Mouse (Mus musculus) CD8-positive naive resting alpha-beta T cell, adult 2 months (primary cell): ENCODE measurements around the gene Tmem14c.
"Not testable (repeated sequence)": the region's sequence is repeated elsewhere in the genome, so short reads cannot be mapped to it uniquely, and the experiment has no call there.

Source experiments
- DNase-seq, 2 experiments: peaks; one replicate each; pipeline ENCODE4 v3.0.0; 2022; ENCODE audit warnings: low read depth in 2 of 2, low spot score in 2 of 2

Gene Tmem14c

GRCm38 (mm10) chr13:41015829-41016634, at the start of gene Tmem14c:
Gene Tmem14c (plus strand): TSS chr13:41016292.
- peak; percentile 85 to 93 for DNase-seq

- no peak for DNase-seq
Measured at GRCm38 (mm10) chr13:40967609-40968008, 48.5 kb upstream of the Tmem14c start.

- no peak for DNase-seq
Measured at GRCm38 (mm10) chr13:40968564-40968963, 47.5 kb upstream of the Tmem14c start.

GRCm38 (mm10) chr13:40969761-40970390, 46.2 kb upstream of the Tmem14c start:
- no peak for DNase-seq

- DNase-seq = no peak
Measured at GRCm38 (mm10) chr13:40971261-40971660, 44.8 kb upstream of the Tmem14c start.

GRCm38 (mm10) chr13:40971831-40972230, 44.3 kb upstream of the Tmem14c start:
- DNase-seq = no peak

GRCm38 (mm10) chr13:40972976-40973375, 43.1 kb upstream of the Tmem14c start:
- DNase-seq = no peak

GRCm38 (mm10) chr13:40977609-40978008, 38.5 kb upstream of the Tmem14c start:
- peak; percentile 18 to 35 for DNase-seq

GRCm38 (mm10) chr13:40978652-40979051, 37.4 kb upstream of the Tmem14c start:
- no peak for DNase-seq

- no peak for DNase-seq
Measured at GRCm38 (mm10) chr13:40979321-40979720, 36.8 kb upstream of the Tmem14c start.

GRCm38 (mm10) chr13:40982759-40983158, 33.3 kb upstream of the Tmem14c start:
- DNase-seq = no peak

- DNase-seq = no peak
Measured at GRCm38 (mm10) chr13:40986081-40986480, 30.0 kb upstream of the Tmem14c start.

- not testable (repeated sequence) for DNase-seq
Measured at GRCm38 (mm10) chr13:40987608-40988303, 28.3 kb upstream of the Tmem14c start.

GRCm38 (mm10) chr13:40988418-40988817, 27.7 kb upstream of the Tmem14c start:
- no peak for DNase-seq

- no peak for DNase-seq
Measured at GRCm38 (mm10) chr13:40994487-40995263, 21.4 kb upstream of the Tmem14c start.

GRCm38 (mm10) chr13:40998537-40998936, 17.6 kb upstream of the Tmem14c start:
- DNase-seq = not testable (repeated sequence)

GRCm38 (mm10) chr13:41000140-41000925, 15.8 kb upstream of the Tmem14c start:
- DNase-seq = peak; percentile 5 to 10

GRCm38 (mm10) chr13:41000926-41001639, 15.0 kb upstream of the Tmem14c start, which contains the start of gene Pak1ip1:
Gene Pak1ip1 (plus strand): TSS chr13:41001023.
- peak; percentile 87 to 92 for DNase-seq

- no peak for DNase-seq
Measured at GRCm38 (mm10) chr13:41002001-41002400, 14.1 kb upstream of the Tmem14c start.

- no peak for DNase-seq
Measured at GRCm38 (mm10) chr13:41006244-41006643, 9.8 kb upstream of the Tmem14c start.
